9 mouse cellular contexts compared by ENCODE assay signal in the genomic region with DNA sequence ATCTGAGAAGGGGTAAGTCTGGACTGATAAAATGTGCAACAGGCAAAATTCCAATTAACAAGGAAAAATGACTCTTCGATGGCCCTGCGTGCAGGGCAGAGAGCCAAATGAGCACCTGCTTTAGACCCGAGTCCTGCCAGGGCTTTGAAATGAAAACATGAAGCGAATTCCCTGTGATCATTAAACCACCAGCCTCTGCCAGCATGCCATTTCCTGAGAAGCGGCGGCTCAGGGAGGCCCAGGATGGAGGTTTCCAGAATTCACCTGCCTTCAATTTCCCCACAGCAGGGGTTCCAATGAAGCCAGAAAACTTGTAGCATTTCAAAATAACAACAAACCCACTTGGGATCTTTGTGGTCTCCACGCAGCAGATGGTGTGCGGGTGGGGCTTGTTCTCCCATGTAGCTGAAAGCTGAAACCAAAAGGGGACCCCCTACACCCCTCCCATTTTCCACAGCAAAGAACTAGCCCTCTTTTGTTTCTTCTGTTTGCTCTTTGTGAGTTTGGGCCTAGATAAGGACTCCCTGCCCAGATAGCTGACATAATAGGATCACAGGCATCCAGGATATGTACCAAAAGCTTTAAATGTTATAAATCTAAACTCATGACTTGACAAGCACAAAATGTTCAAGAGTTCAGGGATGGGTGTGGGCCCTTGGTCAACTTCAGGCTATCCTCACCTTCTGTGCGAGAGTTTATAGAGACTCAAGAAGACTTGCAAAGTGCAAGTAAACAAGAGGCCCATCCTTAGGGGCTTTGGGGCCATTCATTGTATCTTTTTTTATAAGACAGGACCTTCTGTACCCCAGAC. TPM values are rescaled to one million over a fixed set of nuclear protein-coding genes. Genes with fewer than 3 reads are reported as not detected.
A peak's percentile ranks its signal among the peaks of the same experiment; 100 is the strongest.
DNase-seq lines count a peak whose midpoint lies in the region; ATAC-seq and TF ChIP-seq lines count a peak whose summit lies in the region.
"Had no signal": no experiment of that assay in that cellular context is flagged by ENCODE, and none has a peak within 500 bp of the region (broad histone marks: within the 10 kb centered on the region; RNA-seq: fewer than 3 reads in every experiment).

No protein-coding gene starts in this region.

- H3K27me3 ChIP-seq in lung, embryonic 15.5 days, result no peaks in the 10 kb centered on the region
- H3K27me3 ChIP-seq in intestine, postnatal 0 days (replicated peaks; ENCODE audit: control insufficient read depth, insufficient read depth, low read length), result no peaks in the 10 kb centered on the region
- H3K27me3 ChIP-seq in limb, embryonic 15.5 days, result no peaks in the 10 kb centered on the region

- TF ChIP-seq CTCF in intestine, postnatal 0 days (IDR thresholded peaks at IDR 0.05; ENCODE audit: low read depth), result no peak

- intact Hi-C loops in left cerebral cortex, postnatal 14 days (cut with DNase I), result no loop called here
- intact Hi-C loops in heart, postnatal 25 days (cut with DNase I), result no loop called here

- ATAC-seq in lung, embryonic 15.5 days (ENCODE audit: borderline replicate concordance, extremely low read depth, low FRiP score, low TSS enrichment), result no peak
- ATAC-seq in intestine, postnatal 0 days, result no peak
- no peak for ATAC-seq in limb, embryonic 15.5 days (ENCODE audit: insufficient number of reproducible peaks, low FRiP score, low TSS enrichment, low read depth)

- H3K27ac ChIP-seq in lung, embryonic 15.5 days, result peak overlapping the region; percentile 8; the same call in 1 of the 2 replicates
- H3K27ac ChIP-seq in intestine, postnatal 0 days (ENCODE audit: low read depth, low read length), result no peak overlapping the region
- peak overlapping the region; percentile 76; the same call in 1 of the 2 replicates for H3K27ac ChIP-seq in limb, embryonic 15.5 days

- H3K36me3 ChIP-seq in lung, embryonic 15.5 days, result no peaks in the 10 kb centered on the region
- H3K36me3 ChIP-seq in intestine, postnatal 0 days (ENCODE audit: control insufficient read depth, insufficient read depth), result no peaks in the 10 kb centered on the region
- no peaks in the 10 kb centered on the region for H3K36me3 ChIP-seq in limb, embryonic 15.5 days

- H3K4me2 ChIP-seq in lung, embryonic 15.5 days, result peak overlapping the region; percentile 32
- H3K4me2 ChIP-seq in intestine, postnatal 0 days (replicated peaks; ENCODE audit: low read depth), result peak overlapping the region; percentile 14
- peak overlapping the region; percentile 26 for H3K4me2 ChIP-seq in limb, embryonic 15.5 days

- peaks cover 17% of the 10 kb centered on the region for H3K4me1 ChIP-seq in lung, embryonic 15.5 days
- no peaks in the 10 kb centered on the region for H3K4me1 ChIP-seq in intestine, postnatal 0 days (replicated peaks; ENCODE audit: control insufficient read depth, insufficient read depth, low read length)
- peaks cover 17% of the 10 kb centered on the region for H3K4me1 ChIP-seq in limb, embryonic 15.5 days

- H3K9ac ChIP-seq in lung, embryonic 15.5 days, result no peak overlapping the region
- H3K9ac ChIP-seq in intestine, postnatal 0 days (ENCODE audit: low read depth, low read length), result no peak overlapping the region
- H3K9ac ChIP-seq in limb, embryonic 15.5 days, result no peak overlapping the region

- H3K4me3 ChIP-seq in lung, embryonic 15.5 days, result no peak overlapping the region
- no peak overlapping the region for H3K4me3 ChIP-seq in intestine, postnatal 0 days (ENCODE audit: low read depth, low read length)
- H3K4me3 ChIP-seq in limb, embryonic 15.5 days, result 0 out of 2 replicates have a peak overlapping the region, but pooled peaks have one; percentile 11

- WGBS in lung, embryonic 15.5 days, result 43% methylated on average over 9 of the region's 9 CpGs
- WGBS in intestine, postnatal 0 days, result 39% methylated on average over 9 of the region's 9 CpGs
- WGBS in limb, embryonic 15.5 days, result 13% methylated on average over 9 of the region's 9 CpGs

- no peaks in the 10 kb centered on the region for H3K9me3 ChIP-seq in lung, embryonic 15.5 days
- no peaks in the 10 kb centered on the region for H3K9me3 ChIP-seq in intestine, postnatal 0 days (ENCODE audit: control insufficient read depth)
- no peaks in the 10 kb centered on the region for H3K9me3 ChIP-seq in limb, embryonic 15.5 days

- DNase-seq in lung, postnatal 10 days, result no peak
- peak; percentile 83 for DNase-seq in cerebellum, adult 9-10 months
- no peak for DNase-seq in right cerebral cortex, adult 18-20 months
- no peak for DNase-seq in left cerebral cortex, postnatal 14 days (ENCODE audit: low spot score in 2 of 2)
- no peak for DNase-seq in heart, postnatal 25 days (ENCODE audit: low spot score)
- DNase-seq: heart, adult 18-20 months had no signal

RNA-seq across cellular contexts. Expression of gene Tgfbr3, which starts 7.3 kb away (rescaled TPM):
- 20.0 and 22.2 TPM in 2 replicates for polyA plus RNA-seq in lung, embryonic 15.5 days (2015; fragmentation: Nextera tagmentation; extraction: Ambion mirVana)
- 7.0 and 7.5 TPM in 2 replicates for polyA plus RNA-seq in intestine, postnatal 0 days (2015; fragmentation: Nextera tagmentation; extraction: Ambion mirVana)
- 27.2 and 30.7 TPM in 2 replicates for polyA plus RNA-seq in limb, embryonic 15.5 days (2015; fragmentation: Nextera tagmentation; extraction: Ambion mirVana)
- total RNA-seq in left cerebral cortex, postnatal 14 days (2021), result 1 to 10 TPM; 9.3 TPM
- 10 to 100 TPM; 42.9 to 50.8 TPM for total RNA-seq in heart, postnatal 25 days (2021)

RNA-seq across cellular contexts. Expression of gene Brdt, which starts 34.2 kb away (rescaled TPM):
- 1.4 and 2.1 TPM in 2 replicates for polyA plus RNA-seq in lung, embryonic 15.5 days (2015; fragmentation: Nextera tagmentation; extraction: Ambion mirVana)
- polyA plus RNA-seq in intestine, postnatal 0 days (2015; fragmentation: Nextera tagmentation; extraction: Ambion mirVana), result 0.78 and 1.2 TPM in 2 replicates
- 3.9 and 4.3 TPM in 2 replicates for polyA plus RNA-seq in limb, embryonic 15.5 days (2015; fragmentation: Nextera tagmentation; extraction: Ambion mirVana)
- total RNA-seq in left cerebral cortex, postnatal 14 days (2021), result 10 to 100 TPM; 13.1 to 15.0 TPM
- under 1 TPM; 0.26 to 0.56 TPM for total RNA-seq in heart, postnatal 25 days (2021)
